Mouse (Mus musculus): ENCODE measurements around the gene Cd160.
A peak's percentile ranks its signal among the peaks of the same experiment; 100 is the strongest.

Cd160 gene

GRCm38 (mm10) chr3:96828984-96829383 is at the start of gene Cd160, which contains the start of gene Pdzk1:
Gene Cd160, minus strand, starts transcription at chr3:96829351.
Gene Pdzk1, plus strand, starts transcription at chr3:96829284.
- Histone ChIP-seq H3K27me3 (ENCODE audit: insufficient read depth, low read length) (peaks cover 9% of the 10 kb centered on the region; the same call in 1 of the 2 replicates), H3K36me3 (ENCODE audit: insufficient read depth, low read length) (no peaks in the 10 kb centered on the region), H3K9me3 (ENCODE audit: low read length) (no peaks in the 10 kb centered on the region), H3K4me3 (replicated peaks; ENCODE audit: low read length) (0 out of 2 replicates have a peak within 1 kb of the TSS, but pooled peaks have one; percentile 20), H3K4me1 (replicated peaks; ENCODE audit: low read depth, low read length) (peaks cover 63% of the 10 kb centered on the region)
- TF ChIP-seq NANOG (IDR thresholded peaks at IDR 0.05; ENCODE audit: borderline replicate concordance, low read length) (no peak), POU5F1 (IDR thresholded peaks at IDR 0.05; ENCODE audit: borderline replicate concordance, low read length) (no peak), CTCF (conservative IDR thresholded peaks at IDR 0.05; ENCODE audit: low read length) (no peak)

GRCm38 (mm10) chr3:96874808-96875571 is 45.8 kb upstream of the Cd160 start:
- H3K36me3 ChIP-seq (ENCODE audit: insufficient read depth, low read length): peaks cover 92% of the 10 kb centered on the region
- H3K27me3 ChIP-seq (ENCODE audit: insufficient read depth, low read length): no peaks in the 10 kb centered on the region
- no peaks in the 10 kb centered on the region for H3K4me1 ChIP-seq (replicated peaks; ENCODE audit: low read depth, low read length)
- TF ChIP-seq NANOG (IDR thresholded peaks at IDR 0.05; ENCODE audit: borderline replicate concordance, low read length) (no peak), POU5F1 (IDR thresholded peaks at IDR 0.05; ENCODE audit: borderline replicate concordance, low read length) (no peak), CTCF (conservative IDR thresholded peaks at IDR 0.05; ENCODE audit: low read length) (no peak)
- no peaks in the 10 kb centered on the region for H3K9me3 ChIP-seq (ENCODE audit: low read length)
- H3K4me3 ChIP-seq (replicated peaks; ENCODE audit: low read length): no peak overlapping the region

- TF ChIP-seq POU5F1 (IDR thresholded peaks at IDR 0.05; ENCODE audit: borderline replicate concordance, low read length) (no peak), CTCF (conservative IDR thresholded peaks at IDR 0.05; ENCODE audit: low read length) (no peak), NANOG (IDR thresholded peaks at IDR 0.05; ENCODE audit: borderline replicate concordance, low read length) (no peak)
- no peaks in the 10 kb centered on the region for H3K27me3 ChIP-seq (ENCODE audit: insufficient read depth, low read length)
Measured at GRCm38 (mm10) chr3:96872501-96872900, 43.4 kb upstream of the Cd160 start.

GRCm38 (mm10) chr3:96871070-96871469 is 41.9 kb upstream of the Cd160 start:
- Histone ChIP-seq H3K4me1 (replicated peaks; ENCODE audit: low read depth, low read length) (0 out of 2 replicates have a peak, but pooled peaks cover 2% of the 10 kb centered on the region), H3K9me3 (ENCODE audit: low read length) (no peaks in the 10 kb centered on the region), H3K36me3 (ENCODE audit: insufficient read depth, low read length) (peaks cover 84% of the 10 kb centered on the region), H3K27me3 (ENCODE audit: insufficient read depth, low read length) (no peaks in the 10 kb centered on the region), H3K4me3 (replicated peaks; ENCODE audit: low read length) (no peak overlapping the region)
- TF ChIP-seq NANOG (IDR thresholded peaks at IDR 0.05; ENCODE audit: borderline replicate concordance, low read length) (no peak), POU5F1 (IDR thresholded peaks at IDR 0.05; ENCODE audit: borderline replicate concordance, low read length) (no peak), CTCF (conservative IDR thresholded peaks at IDR 0.05; ENCODE audit: low read length) (no peak)

More at GRCm38 (mm10) chr3:96872501-96872900, 43.4 kb upstream of the Cd160 start:
- H3K9me3 ChIP-seq (ENCODE audit: low read length): no peaks in the 10 kb centered on the region
- no peak overlapping the region for H3K4me3 ChIP-seq (replicated peaks; ENCODE audit: low read length)
- 0 out of 2 replicates have a peak, but pooled peaks cover 2% of the 10 kb centered on the region for H3K4me1 ChIP-seq (replicated peaks; ENCODE audit: low read depth, low read length)
- peaks cover 96% of the 10 kb centered on the region for H3K36me3 ChIP-seq (ENCODE audit: insufficient read depth, low read length)

GRCm38 (mm10) chr3:96870270-96870669 is 41.1 kb upstream of the Cd160 start:
- Histone ChIP-seq H3K9me3 (ENCODE audit: low read length) (no peaks in the 10 kb centered on the region), H3K4me1 (replicated peaks; ENCODE audit: low read depth, low read length) (0 out of 2 replicates have a peak, but pooled peaks cover 2% of the 10 kb centered on the region), H3K4me3 (replicated peaks; ENCODE audit: low read length) (no peak overlapping the region), H3K27me3 (ENCODE audit: insufficient read depth, low read length) (no peaks in the 10 kb centered on the region), H3K36me3 (ENCODE audit: insufficient read depth, low read length) (peaks cover 76% of the 10 kb centered on the region)
- TF ChIP-seq NANOG (IDR thresholded peaks at IDR 0.05; ENCODE audit: borderline replicate concordance, low read length) (no peak), POU5F1 (IDR thresholded peaks at IDR 0.05; ENCODE audit: borderline replicate concordance, low read length) (no peak)

- 0 out of 2 replicates have a peak, but pooled peaks cover 2% of the 10 kb centered on the region for H3K4me1 ChIP-seq (replicated peaks; ENCODE audit: low read depth, low read length)
- no peaks in the 10 kb centered on the region for H3K9me3 ChIP-seq (ENCODE audit: low read length)
- H3K27me3 ChIP-seq (ENCODE audit: insufficient read depth, low read length): no peaks in the 10 kb centered on the region
- TF ChIP-seq NANOG (IDR thresholded peaks at IDR 0.05; ENCODE audit: borderline replicate concordance, low read length) (no peak), POU5F1 (IDR thresholded peaks at IDR 0.05; ENCODE audit: borderline replicate concordance, low read length) (no peak)
- no peak overlapping the region for H3K4me3 ChIP-seq (replicated peaks; ENCODE audit: low read length)
- H3K36me3 ChIP-seq (ENCODE audit: insufficient read depth, low read length): peaks cover 65% of the 10 kb centered on the region
Measured at GRCm38 (mm10) chr3:96869091-96869490, 39.9 kb upstream of the Cd160 start.

- TF ChIP-seq CTCF (conservative IDR thresholded peaks at IDR 0.05; ENCODE audit: low read length) (no peak), POU5F1 (IDR thresholded peaks at IDR 0.05; ENCODE audit: borderline replicate concordance, low read length) (no peak), NANOG (IDR thresholded peaks at IDR 0.05; ENCODE audit: borderline replicate concordance, low read length) (no peak)
- Histone ChIP-seq H3K9me3 (ENCODE audit: low read length) (no peaks in the 10 kb centered on the region), H3K4me3 (replicated peaks; ENCODE audit: low read length) (no peak overlapping the region), H3K4me1 (replicated peaks; ENCODE audit: low read depth, low read length) (0 out of 2 replicates have a peak, but pooled peaks cover 2% of the 10 kb centered on the region), H3K27me3 (ENCODE audit: insufficient read depth, low read length) (no peaks in the 10 kb centered on the region), H3K36me3 (ENCODE audit: insufficient read depth, low read length) (peaks cover 60% of the 10 kb centered on the region)
Measured at GRCm38 (mm10) chr3:96868566-96868965, 39.4 kb upstream of the Cd160 start.

- no peaks in the 10 kb centered on the region for H3K27me3 ChIP-seq (ENCODE audit: insufficient read depth, low read length)
- H3K4me1 ChIP-seq (replicated peaks; ENCODE audit: low read depth, low read length): 0 out of 2 replicates have a peak, but pooled peaks cover 2% of the 10 kb centered on the region
- no peak overlapping the region for H3K4me3 ChIP-seq (replicated peaks; ENCODE audit: low read length)
- H3K36me3 ChIP-seq (ENCODE audit: insufficient read depth, low read length): peaks cover 53% of the 10 kb centered on the region
- no peak for TF ChIP-seq POU5F1 (IDR thresholded peaks at IDR 0.05; ENCODE audit: borderline replicate concordance, low read length)
- TF ChIP-seq NANOG (IDR thresholded peaks at IDR 0.05; ENCODE audit: borderline replicate concordance, low read length): no peak
- TF ChIP-seq CTCF (conservative IDR thresholded peaks at IDR 0.05; ENCODE audit: low read length): no peak
- no peaks in the 10 kb centered on the region for H3K9me3 ChIP-seq (ENCODE audit: low read length)
Measured at GRCm38 (mm10) chr3:96867863-96868262, 38.7 kb upstream of the Cd160 start.
